Mouse (Mus musculus) kidney, adult 2 months (tissue): ENCODE results near the gene Rfx1. TPM values are rescaled to one million over a fixed set of nuclear protein-coding genes. Genes with fewer than 3 reads are reported as not detected.
A peak's percentile ranks its signal among the peaks of the same experiment; 100 is the strongest.

Experiments
- DNase-seq: peaks from one replicate; pipeline ENCODE4 v3.0.0; 2021
- H3K27ac ChIP-seq: fragments of 200-500 bp; 2 replicates; pipeline ENCODE4 v1.5.1; 2012; ENCODE audit warnings: low read depth, low read length, control low read depth, inconsistent platforms; ENCODE audit not compliant: insufficient read depth
- H3K27me3 ChIP-seq: fragments of 200-500 bp; replicated peaks from 2 replicates; pipeline ENCODE4 v1.6.1; 2012; ENCODE audit warnings: mild to moderate bottlenecking, moderate library complexity, low read length, inconsistent platforms; ENCODE audit not compliant: control insufficient read depth, insufficient read depth
- H3K36me3 ChIP-seq: fragments of 200-500 bp; 2 replicates; pipeline ENCODE4 v1.6.1; 2012; ENCODE audit warnings: mild to moderate bottlenecking, moderate library complexity, low read length, inconsistent platforms; ENCODE audit not compliant: control insufficient read depth, insufficient read depth
- H3K4me1 ChIP-seq: fragments of 200-500 bp; 2 replicates; pipeline ENCODE4 v1.6.1; 2011; ENCODE audit warnings: low read length; ENCODE audit not compliant: control insufficient read depth, insufficient read depth
- H3K4me3 ChIP-seq: fragments of 200-500 bp; 2 replicates; pipeline ENCODE4 v1.5.1; 2011; ENCODE audit warnings: mild to moderate bottlenecking, low read depth, low read length, control low read depth; ENCODE audit not compliant: insufficient read depth
- CTCF ChIP-seq: fragments of 200-500 bp; conservative IDR thresholded peaks from 2 replicates; pipeline ENCODE4 v1.5.1; 2011; ENCODE audit warnings: low read depth, mild to moderate bottlenecking, control low read depth, low read length, moderate library complexity, mixed read lengths; ENCODE audit not compliant: insufficient read depth, insufficient read length
- POLR2A ChIP-seq: fragments of 200-500 bp; IDR thresholded peaks from one replicate; pipeline ENCODE4 v1.6.1; 2011; ENCODE audit warnings: low read depth, low read length, control low read depth
- WGBS: fragments of 180-500 bp; shearing (Covaris S2); methylation state at CpG from one replicate; pipeline ENCODE4 v1.1.7; 2018; 5-methylcytosine and 5-hydroxymethylcytosine counted together
- polyA plus RNA-seq: library from polyadenylated mRNA; depleted of rRNA; stranded (reverse); fragments of >200 nt; gene quantifications from 2 replicates; pipeline ENCODE4 v1.2.3, GENCODE M21; 2012

The Rfx1 gene
- polyA plus RNA-seq, 1 experiment: 15.8 TPM

DNA sequence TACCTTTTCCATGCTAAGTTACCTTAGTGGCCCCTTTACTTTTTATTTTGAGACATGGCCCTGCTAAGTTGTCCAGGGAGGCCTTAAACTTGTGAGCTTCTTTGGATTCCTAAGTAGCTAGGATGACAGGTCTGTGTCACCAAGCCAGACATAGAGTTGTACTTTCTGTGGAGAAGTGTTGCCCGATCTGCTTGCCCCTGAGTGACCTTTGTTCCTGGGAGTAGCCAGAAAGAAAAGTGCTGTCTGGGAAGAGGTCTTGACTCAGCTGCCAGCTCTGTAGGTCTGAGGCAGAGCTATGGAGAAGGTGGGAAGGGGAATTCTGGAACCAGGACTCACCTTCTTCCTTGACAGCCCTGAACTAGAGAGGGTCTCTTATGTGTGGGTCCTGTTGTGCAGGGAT is 2.5 kb downstream of the Rfx1 start:
- Histone ChIP-seq H3K36me3 (no peaks in the 10 kb centered on the region), H3K4me1 (peaks cover 29% of the 10 kb centered on the region), H3K27me3 (no peaks in the 10 kb centered on the region), H3K4me3 (no peak overlapping the region), H3K27ac (peak overlapping the region; percentile 6; the same call in 1 of the 2 replicates)
- no peak for TF ChIP-seq CTCF
- TF ChIP-seq POLR2A: no peak
- DNase-seq: peak; percentile 69
- WGBS: 15% methylated on average over 1 of the region's 1 CpGs

DNA sequence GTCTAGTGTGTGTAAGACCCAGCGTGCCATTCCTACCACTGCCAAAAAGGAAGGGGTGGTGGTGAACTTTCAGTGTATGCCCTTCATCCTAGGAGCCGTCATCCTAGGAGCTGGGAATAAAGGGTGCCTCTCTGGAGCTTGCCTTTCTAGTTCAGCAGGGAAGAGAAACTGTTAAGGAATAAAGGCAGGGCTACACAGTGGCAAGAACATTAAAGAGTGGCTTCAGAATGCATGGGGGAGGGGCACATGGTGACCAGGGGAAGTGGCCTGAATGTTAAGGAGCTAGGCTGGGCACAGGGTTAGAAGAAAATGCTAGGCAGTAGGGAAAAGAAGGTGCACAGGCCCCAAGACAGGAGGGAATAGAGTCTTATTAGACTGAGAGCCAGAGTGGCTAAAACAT is 3.1 kb downstream of the Rfx1 start:
- DNase-seq: peak; percentile 21
- TF ChIP-seq POLR2A: no peak
- no peak for TF ChIP-seq CTCF
- Histone ChIP-seq H3K4me1 (peaks cover 29% of the 10 kb centered on the region), H3K27me3 (no peaks in the 10 kb centered on the region), H3K4me3 (no peak overlapping the region), H3K27ac (no peak overlapping the region), H3K36me3 (no peaks in the 10 kb centered on the region)
- 42% methylated on average over 2 of the region's 2 CpGs for WGBS

DNA sequence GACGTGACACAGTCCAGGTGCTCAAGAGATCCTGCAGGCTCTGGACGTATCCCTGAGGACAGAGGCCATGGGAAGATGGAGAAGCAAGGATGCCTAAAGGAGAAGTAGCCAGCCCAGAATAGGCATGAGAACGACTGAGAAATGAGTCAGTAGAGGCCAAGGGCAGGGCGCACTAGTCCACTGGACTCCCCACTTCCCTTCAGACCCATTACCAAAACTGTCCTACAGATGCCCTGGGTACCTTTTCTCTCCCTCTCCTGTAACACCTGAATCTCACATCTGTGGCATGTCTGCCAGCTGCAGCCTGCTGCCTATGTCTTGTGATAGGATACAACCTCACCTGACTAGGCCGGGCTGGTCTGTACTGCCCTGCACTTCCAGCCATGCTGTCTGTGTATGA is 3.6 kb downstream of the Rfx1 start:
- H3K36me3 ChIP-seq: no peaks in the 10 kb centered on the region
- no peak overlapping the region for H3K27ac ChIP-seq
- H3K4me1 ChIP-seq: peaks cover 29% of the 10 kb centered on the region
- TF ChIP-seq POLR2A (no peak), CTCF (no peak)
- H3K4me3 ChIP-seq: no peak overlapping the region
- no peak for DNase-seq
- WGBS: 81% methylated on average over 5 of the region's 5 CpGs
- H3K27me3 ChIP-seq: no peaks in the 10 kb centered on the region

DNA sequence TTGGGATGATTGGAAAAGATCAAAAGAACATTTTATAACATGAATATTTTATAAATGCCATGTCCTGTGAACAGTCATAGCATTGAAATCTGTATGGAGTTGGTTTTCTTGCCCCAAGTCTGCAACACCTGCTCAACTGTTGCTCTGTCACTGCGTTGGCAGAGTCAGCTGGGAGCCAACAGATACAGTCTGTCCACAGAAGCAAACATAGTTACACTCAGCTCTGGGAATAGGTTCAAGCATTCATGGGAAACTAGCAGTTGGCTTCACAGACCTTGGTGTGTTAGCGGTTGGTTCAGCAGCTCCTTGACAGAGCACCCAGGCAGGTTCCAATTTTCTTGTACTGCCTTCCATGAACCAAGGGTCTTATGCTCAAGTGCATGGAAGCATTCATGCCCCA is 4.0 kb downstream of the Rfx1 start:
- TF ChIP-seq CTCF (no peak), POLR2A (no peak)
- Histone ChIP-seq H3K27me3 (no peaks in the 10 kb centered on the region), H3K27ac (no peak overlapping the region), H3K4me1 (peaks cover 29% of the 10 kb centered on the region), H3K36me3 (no peaks in the 10 kb centered on the region), H3K4me3 (no peak overlapping the region)
- WGBS: 83% methylated on average over 2 of the region's 2 CpGs
- no peak for DNase-seq

DNA sequence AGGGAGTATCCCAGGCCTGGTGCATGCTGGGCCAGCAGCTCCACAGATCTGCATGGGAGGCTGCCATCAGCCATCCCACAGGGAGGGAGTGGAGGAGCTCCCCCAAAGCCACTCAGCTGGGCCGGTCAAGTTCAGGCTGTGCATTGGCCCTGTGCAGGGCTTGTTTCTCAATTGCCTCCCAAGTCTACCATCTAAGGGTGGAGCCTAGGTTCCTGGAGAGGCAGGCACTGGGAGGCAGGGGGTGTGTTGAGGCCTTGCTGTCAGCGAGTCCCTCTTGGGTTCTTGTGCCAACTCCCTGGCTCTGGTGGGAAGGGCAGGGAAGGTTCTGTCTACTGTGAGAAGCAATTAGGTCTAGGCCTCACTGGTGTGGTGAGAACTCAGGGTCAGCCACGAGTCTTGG is 5.3 kb downstream of the Rfx1 start:
- Histone ChIP-seq H3K4me1 (peaks cover 29% of the 10 kb centered on the region), H3K27me3 (no peaks in the 10 kb centered on the region), H3K36me3 (no peaks in the 10 kb centered on the region), H3K27ac (no peak overlapping the region), H3K4me3 (no peak overlapping the region)
- no peak for TF ChIP-seq POLR2A
- no peak for TF ChIP-seq CTCF
- no peak for DNase-seq
- WGBS: 40% methylated on average over 3 of the region's 3 CpGs

DNA sequence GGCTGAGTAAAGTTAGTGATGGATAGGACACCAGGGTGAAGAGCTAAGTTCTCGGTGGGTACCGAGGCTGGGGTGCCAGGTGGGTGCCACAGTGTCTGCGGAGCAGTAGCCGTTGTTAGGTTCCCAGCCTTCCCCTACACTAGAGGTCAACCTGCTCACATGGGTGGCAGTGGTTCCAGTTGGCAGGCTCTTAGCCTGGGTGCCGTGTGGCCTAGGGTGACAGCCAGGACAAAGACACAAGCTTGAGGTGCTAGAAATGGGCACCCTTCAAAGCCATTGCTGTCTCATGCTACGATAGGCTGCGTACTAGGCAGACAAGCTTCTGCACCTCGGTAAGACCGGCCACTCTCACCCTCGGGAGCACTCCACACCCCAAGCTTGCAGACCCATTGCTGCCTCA is 5.7 kb downstream of the Rfx1 start:
- H3K27me3 ChIP-seq: no peaks in the 10 kb centered on the region
- TF ChIP-seq CTCF: no peak; the same call in 1 of the 2 replicates
- no peak for TF ChIP-seq POLR2A
- H3K27ac ChIP-seq: no peak overlapping the region
- peak; percentile 27 for DNase-seq
- peaks cover 29% of the 10 kb centered on the region for H3K4me1 ChIP-seq
- H3K36me3 ChIP-seq: no peaks in the 10 kb centered on the region
- no peak overlapping the region for H3K4me3 ChIP-seq
- WGBS: 72% methylated on average over 10 of the region's 10 CpGs

DNA sequence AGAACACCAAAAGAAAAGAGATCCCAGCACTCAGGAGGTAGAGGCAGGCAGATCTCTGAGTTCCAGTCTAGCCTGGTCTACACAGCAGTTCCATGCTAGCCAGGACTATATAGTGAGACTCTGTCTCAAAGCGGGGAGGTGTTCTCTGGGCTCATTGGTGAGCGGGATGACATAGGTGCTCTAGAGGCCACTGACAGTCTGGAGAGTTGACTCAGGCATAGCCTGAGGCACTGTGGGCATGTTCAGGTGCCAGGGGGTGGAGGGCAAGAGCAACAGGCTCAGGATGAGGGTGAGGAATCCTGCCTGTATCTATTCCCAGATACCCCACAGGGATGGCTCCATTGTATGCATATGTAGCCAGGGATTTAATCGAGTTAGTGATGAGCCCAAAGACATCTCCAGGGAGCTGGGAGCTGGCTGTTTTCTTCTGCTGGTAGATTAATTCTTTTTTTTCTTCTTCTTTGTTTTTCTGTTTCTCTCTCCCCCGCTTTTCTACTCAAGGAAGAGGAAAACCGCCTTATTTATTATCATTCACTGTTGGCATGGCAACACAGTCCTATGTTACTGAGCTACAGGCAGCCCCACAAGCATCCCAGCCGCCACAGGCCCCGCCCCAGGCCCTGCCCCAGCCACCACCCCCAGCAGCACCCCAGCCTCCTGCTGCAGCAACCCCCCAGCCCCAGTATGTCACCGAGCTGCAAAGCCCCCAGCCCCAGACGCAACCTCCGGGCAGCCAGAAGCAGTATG is 6.8 kb downstream of the Rfx1 start:
- Histone ChIP-seq H3K27ac (no peak overlapping the region), H3K27me3 (no peaks in the 10 kb centered on the region), H3K4me3 (no peak overlapping the region), H3K36me3 (no peaks in the 10 kb centered on the region), H3K4me1 (peaks cover 21% of the 10 kb centered on the region)
- WGBS: 76% methylated on average over 10 of the region's 10 CpGs
- no peak for TF ChIP-seq POLR2A
- TF ChIP-seq CTCF: no peak
- no peak for DNase-seq

DNA sequence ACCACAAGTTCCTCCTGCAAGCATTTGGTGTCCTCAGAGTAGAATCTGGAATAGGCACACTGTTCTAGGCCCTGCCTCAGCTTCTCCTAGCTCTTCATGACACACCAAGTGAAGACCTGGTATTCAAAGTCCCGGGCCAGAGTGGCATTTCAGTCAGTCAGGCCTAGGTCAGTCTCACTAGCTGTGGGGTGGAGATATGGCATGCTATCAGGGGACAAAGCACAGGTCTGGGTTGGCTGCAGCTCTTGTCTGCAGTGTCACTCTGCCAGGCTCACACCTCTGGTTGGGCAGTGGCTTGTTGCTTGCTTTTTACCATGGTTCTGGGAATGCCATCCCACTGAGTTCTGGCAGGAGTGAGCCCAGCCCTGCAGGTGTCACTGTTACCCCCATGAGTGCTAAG is 9.8 kb downstream of the Rfx1 start:
- no peak overlapping the region for H3K4me3 ChIP-seq
- 62% methylated on average over 1 of the region's 1 CpGs for WGBS
- no peak overlapping the region for H3K27ac ChIP-seq
- no peaks in the 10 kb centered on the region for H3K27me3 ChIP-seq
- H3K36me3 ChIP-seq: no peaks in the 10 kb centered on the region
- no peak for DNase-seq
- peaks cover 3% of the 10 kb centered on the region; the same call in 1 of the 2 replicates for H3K4me1 ChIP-seq
- TF ChIP-seq POLR2A: no peak
- TF ChIP-seq CTCF: no peak
